Mouse (Mus musculus) MEL (cell line): ENCODE measurements around the gene Inmt. TPM values are rescaled to one million over a fixed set of nuclear protein-coding genes. Genes with fewer than 3 reads are reported as not detected.

Source experiments
- DNase-seq: peaks from one replicate; pipeline ENCODE4 v3.0.0; 2011; ENCODE audit warnings: low read depth, low spot score
- H3K27ac ChIP-seq: 2 replicates; pipeline ENCODE4 v1.5.1; 2012; ENCODE audit warnings: low read depth, mild to moderate bottlenecking, control low read depth, low read length, moderate library complexity; ENCODE audit not compliant: control insufficient read depth
- H3K27me3 ChIP-seq, 2 experiments: fragments of 150-350 bp in 1 of 2; sonication (generic) in 1 of 2; 2 replicates each; pipeline ENCODE4 v1.6.1; 2012; ENCODE audit warnings: low read length in 2 of 2, mild to moderate bottlenecking in 2 of 2, improper control_type of control experiment in 1 of 2, moderate library complexity in 1 of 2; ENCODE audit not compliant: insufficient read depth in 2 of 2, control insufficient read depth in 1 of 2
- H3K36me3 ChIP-seq, 2 experiments: 2 replicates each; pipeline ENCODE4 v1.6.1; 2012 to 2014; ENCODE audit warnings: low read length in 2 of 2, improper control_type of control experiment in 1 of 2, inconsistent platforms in 1 of 2, mild to moderate bottlenecking in 1 of 2; ENCODE audit not compliant: insufficient read depth in 2 of 2, control insufficient read depth in 1 of 2
- H3K4me1 ChIP-seq, 2 experiments: fragments of 150-350 bp in 1 of 2; sonication (generic) in 1 of 2; 2 replicates each; pipeline ENCODE4 v1.6.1; 2012; ENCODE audit warnings: low read length in 2 of 2, improper control_type of control experiment in 1 of 2, mild to moderate bottlenecking in 1 of 2; ENCODE audit not compliant: insufficient read depth in 2 of 2, control insufficient read depth in 1 of 2
- H3K4me3 ChIP-seq, 2 experiments: fragments of 150-350 bp in 1 of 2; sonication (generic) in 1 of 2; 2 replicates each; pipeline ENCODE4 v1.5.1; 2012; ENCODE audit warnings: low read depth in 2 of 2, low read length in 2 of 2, mild to moderate bottlenecking in 2 of 2, moderate library complexity in 2 of 2, control low read depth in 1 of 2, improper control_type of control experiment in 1 of 2; ENCODE audit not compliant: control insufficient read depth in 1 of 2, insufficient read depth in 1 of 2
- H3K79me2 ChIP-seq: 2 replicates; pipeline ENCODE4 v1.6.1; 2012; ENCODE audit warnings: mild to moderate bottlenecking, low read length, moderate library complexity; ENCODE audit not compliant: control insufficient read depth, poor library complexity, insufficient read depth
- H3K9ac ChIP-seq: 2 replicates; pipeline ENCODE4 v1.6.1; 2012; ENCODE audit warnings: low read depth, mild to moderate bottlenecking, control low read depth, low read length, moderate library complexity; ENCODE audit not compliant: control insufficient read depth, poor library complexity, severe bottlenecking
- H3K9me3 ChIP-seq: fragments of 150-350 bp; sonication (generic); replicated peaks from 2 replicates; pipeline ENCODE4 v1.6.1; 2012; ENCODE audit warnings: mild to moderate bottlenecking, low read length, improper control_type of control experiment, moderate library complexity; ENCODE audit not compliant: insufficient read depth
- CHD2 ChIP-seq: IDR thresholded peaks from 2 replicates; pipeline ENCODE4 v1.6.1; 2011; ENCODE audit warnings: low read length, improper control_type of control experiment
- CTCF ChIP-seq, 3 experiments: IDR thresholded peaks in 2 of 3; conservative IDR thresholded peaks in 1 of 3; 2 replicates each; pipeline ENCODE4 v1.5.1; 2011 to 2012; ENCODE audit warnings: low read length in 3 of 3, low read depth in 2 of 3, mild to moderate bottlenecking in 2 of 3, improper control_type of control experiment in 1 of 3, inconsistent platforms in 1 of 3, mixed read lengths in 1 of 3, moderate library complexity in 1 of 3; ENCODE audit not compliant: control insufficient read depth in 1 of 3, insufficient read depth in 1 of 3, poor library complexity in 1 of 3, severe bottlenecking in 1 of 3
- ETS1 ChIP-seq: IDR thresholded peaks from 2 replicates; pipeline ENCODE4 v1.6.1; 2012; ENCODE audit warnings: low read depth, mild to moderate bottlenecking, inconsistent platforms, low read length, improper control_type of control experiment, moderate library complexity
- HCFC1 ChIP-seq: IDR thresholded peaks from 2 replicates; pipeline ENCODE4 v1.6.1; 2012; ENCODE audit warnings: low read depth, mild to moderate bottlenecking, inconsistent platforms, low read length, improper control_type of control experiment, moderate library complexity
- JUND ChIP-seq: IDR thresholded peaks from 2 replicates; pipeline ENCODE4 v1.6.1; 2011; ENCODE audit warnings: low read depth, mild to moderate bottlenecking, improper control_type of control experiment, low read length
- KAT2A ChIP-seq: conservative IDR thresholded peaks from 2 replicates; pipeline ENCODE4 v1.6.1; 2012; ENCODE audit warnings: low read depth, low read length, improper control_type of control experiment, inconsistent platforms
- MAZ ChIP-seq: IDR thresholded peaks from 2 replicates; pipeline ENCODE4 v1.6.1; 2012; ENCODE audit warnings: low read depth, mild to moderate bottlenecking, inconsistent platforms, low read length, improper control_type of control experiment
- MEF2A ChIP-seq: IDR thresholded peaks from 2 replicates; pipeline ENCODE4 v1.6.1; 2014; ENCODE audit warnings: low read depth, mild to moderate bottlenecking, inconsistent platforms, low read length, improper control_type of control experiment; ENCODE audit not compliant: poor library complexity, insufficient replicate concordance, severe bottlenecking; ENCODE audit errors: extremely low read depth
- MYB ChIP-seq: IDR thresholded peaks from 2 replicates; pipeline ENCODE4 v1.6.1; 2011; ENCODE audit warnings: mild to moderate bottlenecking, low read depth, low read length, improper control_type of control experiment
- NELFE ChIP-seq: IDR thresholded peaks from 2 replicates; pipeline ENCODE4 v1.6.1; 2011; ENCODE audit warnings: low read depth, low read length, improper control_type of control experiment
- POLR2A ChIP-seq, 2 experiments: IDR thresholded peaks; 2 replicates each; pipeline ENCODE4 v1.6.1; 2011 to 2012; ENCODE audit warnings: low read length in 2 of 2, mild to moderate bottlenecking in 2 of 2, control low read depth in 1 of 2, improper control_type of control experiment in 1 of 2, low read depth in 1 of 2, moderate library complexity in 1 of 2; ENCODE audit not compliant: control insufficient read depth in 1 of 2, insufficient read depth in 1 of 2, poor library complexity in 1 of 2
- RCOR1 ChIP-seq: IDR thresholded peaks from 2 replicates; pipeline ENCODE4 v1.6.1; 2012; ENCODE audit warnings: low read depth, mild to moderate bottlenecking, inconsistent platforms, low read length, improper control_type of control experiment
- TBP ChIP-seq: IDR thresholded peaks from 2 replicates; pipeline ENCODE4 v1.8.0; 2011; ENCODE audit warnings: low read depth, low read length, improper control_type of control experiment
- TCF12 ChIP-seq: IDR thresholded peaks from 2 replicates; pipeline ENCODE4 v1.6.1; 2014; ENCODE audit warnings: low read depth, mild to moderate bottlenecking, inconsistent platforms, low read length, improper control_type of control experiment, moderate library complexity
- UBTF ChIP-seq: IDR thresholded peaks from 2 replicates; pipeline ENCODE4 v1.6.1; 2012; ENCODE audit warnings: low read depth, mild to moderate bottlenecking, inconsistent platforms, low read length, improper control_type of control experiment, moderate library complexity, borderline replicate concordance; ENCODE audit not compliant: insufficient read depth
- ZC3H11A ChIP-seq: IDR thresholded peaks from 2 replicates; pipeline ENCODE4 v1.6.1; 2012; ENCODE audit warnings: low read depth, mild to moderate bottlenecking, inconsistent platforms, low read length, improper control_type of control experiment
- ZMIZ1 ChIP-seq: IDR thresholded peaks from 2 replicates; pipeline ENCODE4 v1.6.1; 2012; ENCODE audit warnings: low read depth, mild to moderate bottlenecking, inconsistent platforms, low read length, improper control_type of control experiment, moderate library complexity
- ZNF384 ChIP-seq: IDR thresholded peaks from 2 replicates; pipeline ENCODE4 v1.6.1; 2012; ENCODE audit warnings: low read depth, mild to moderate bottlenecking, inconsistent platforms, low read length, improper control_type of control experiment
- polyA plus RNA-seq, 2 experiments: library from polyadenylated mRNA; stranded (reverse) in 1 of 2; unstranded in 1 of 2; fragments of >175 nt in 1 of 2; fragments of >200 nt in 1 of 2; gene quantifications; 2 replicates each; pipeline versions ENCODE4 v1.2.1 to v1.2.4; 2012; ENCODE audit warnings: low replicate concordance in 2 of 2, low read depth in 1 of 2; ENCODE audit not compliant: insufficient read length in 2 of 2, insufficient read depth in 1 of 2, missing spikeins in 1 of 2
- total RNA-seq: library from RNA; depleted of rRNA; stranded (reverse); fragments of 300-350 nt; gene quantifications from 2 replicates; pipeline ENCODE4 v1.2.3, GENCODE M21; 2012

Inmt gene
- total and polyA plus RNA-seq, 3 experiments = 0.11 to 0.42 TPM; not detected in 1

- Histone ChIP-seq H3K9ac (no peak overlapping the region), H3K36me3 (no peaks in the 10 kb centered on the region), H3K79me2 (no peaks in the 10 kb centered on the region), H3K4me1 (no peaks in the 10 kb centered on the region), H3K9me3 (no peaks in the 10 kb centered on the region), H3K4me3 (no peak overlapping the region), H3K27me3 (no peaks in the 10 kb centered on the region), H3K27ac (no peak overlapping the region)
- no peak for TF ChIP-seq MYB
- TF ChIP-seq CHD2 = no peak
- no peak for TF ChIP-seq JUND
- no peak for TF ChIP-seq POLR2A (IDR thresholded peaks at IDR 0.05; ENCODE audit: control insufficient read depth in 1 of 2, insufficient read depth in 1 of 2, low read depth in 1 of 2, low read length in 2 of 2, poor library complexity in 1 of 2)
- no peak for TF ChIP-seq TCF12
- TF ChIP-seq ZMIZ1 = no peak
- no peak for TF ChIP-seq RCOR1
- TF ChIP-seq CTCF (IDR thresholded peaks at IDR 0.05 in 2 of 3, conservative IDR thresholded peaks at IDR 0.05 in 1 of 3; ENCODE audit: control insufficient read depth in 1 of 3, insufficient read depth in 1 of 3, low read depth in 2 of 3, low read length in 3 of 3, poor library complexity in 1 of 3, severe bottlenecking in 1 of 3) = no peak
- TF ChIP-seq MAZ = no peak
- TF ChIP-seq KAT2A = no peak
- DNase-seq = no peak
Measured at GRCm38 (mm10) chr6:55128391-55128790, 46.5 kb downstream of the Inmt start.

- Histone ChIP-seq H3K79me2 (no peaks in the 10 kb centered on the region), H3K27ac (no peak overlapping the region), H3K36me3 (no peaks in the 10 kb centered on the region), H3K4me1 (no peaks in the 10 kb centered on the region), H3K9me3 (no peaks in the 10 kb centered on the region), H3K9ac (no peak overlapping the region)
- DNase-seq = no peak
- TF ChIP-seq MEF2A (no peak), MYB (no peak), ETS1 (no peak), NELFE (no peak), TBP (no peak), ZNF384 (no peak), ZC3H11A (no peak), HCFC1 (no peak), KAT2A (no peak), UBTF (no peak), ZMIZ1 (no peak), MAZ (no peak)
- TF ChIP-seq, all 39 proteins: peak for 0
- H3K4me3 ChIP-seq = no peak overlapping the region
- no peaks in the 10 kb centered on the region for H3K27me3 ChIP-seq
Measured at GRCm38 (mm10) chr6:55126576-55126975, 48.3 kb downstream of the Inmt start.
